In genomic region chr16:84494818-84495217, GRCm38 (mm10) we compare ENCODE assay signal across 27 mouse cellular contexts. TPM values are rescaled to one million over a fixed set of nuclear protein-coding genes. Genes with fewer than 3 reads are reported as not detected.
DNase-seq lines count a peak whose midpoint lies in the region; ATAC-seq and TF ChIP-seq lines count a peak whose summit lies in the region.
"Had no signal": no experiment of that assay in that cellular context is flagged by ENCODE, and none has a peak within 500 bp of the region (broad histone marks: within the 10 kb centered on the region; RNA-seq: fewer than 3 reads in every experiment).

No protein-coding gene starts in this region.

- no peak overlapping the region for H3K27ac ChIP-seq in forebrain, embryonic 14.5 days (ENCODE audit: low read depth, low read length)
- no peak overlapping the region for H3K27ac ChIP-seq in forebrain, embryonic 11.5 days (ENCODE audit: low read depth, low read length)
- H3K27ac ChIP-seq in hindbrain, embryonic 15.5 days (replicated peaks) = 0 out of 2 replicates have a peak overlapping the region, but pooled peaks have one; percentile 17
- H3K27ac ChIP-seq in hindbrain, embryonic 10.5 days = no peak overlapping the region
- peak overlapping the region; percentile 29; the same call in 1 of the 2 replicates for H3K27ac ChIP-seq in layer of hippocampus, adult 2 months
- H3K27ac ChIP-seq in midbrain, postnatal 0 days (ENCODE audit: low read depth, low read length) = no peak overlapping the region
- no peak overlapping the region for H3K27ac ChIP-seq in midbrain, embryonic 16.5 days (ENCODE audit: low read length)
- H3K27ac ChIP-seq: embryonic facial prominence, embryonic 13.5 days; heart, embryonic 10.5 days; intestine, embryonic 15.5 days; liver, embryonic 13.5 days; macrophage had no signal

- ATAC-seq in forebrain, embryonic 14.5 days = no peak
- ATAC-seq in forebrain, embryonic 11.5 days (replicated peaks; ENCODE audit: low FRiP score) = no peak
- ATAC-seq in hindbrain, embryonic 15.5 days (ENCODE audit: low FRiP score, low read depth) = no peak
- ATAC-seq in midbrain, postnatal 0 days (ENCODE audit: low FRiP score) = no peak
- no peak for ATAC-seq in midbrain, embryonic 16.5 days
- ATAC-seq: intestine, embryonic 15.5 days had no signal

- no peaks in the 10 kb centered on the region for H3K9me3 ChIP-seq in forebrain, embryonic 14.5 days (replicated peaks; ENCODE audit: control insufficient read depth, low read length)
- no peaks in the 10 kb centered on the region for H3K9me3 ChIP-seq in forebrain, embryonic 11.5 days (ENCODE audit: control insufficient read depth, low read length)
- H3K9me3 ChIP-seq in hindbrain, embryonic 15.5 days = no peaks in the 10 kb centered on the region
- no peaks in the 10 kb centered on the region for H3K9me3 ChIP-seq in hindbrain, embryonic 10.5 days
- H3K9me3 ChIP-seq in midbrain, postnatal 0 days (ENCODE audit: low read length) = no peaks in the 10 kb centered on the region
- no peaks in the 10 kb centered on the region for H3K9me3 ChIP-seq in midbrain, embryonic 16.5 days (replicated peaks; ENCODE audit: control insufficient read depth, low read length, poor library complexity, severe bottlenecking)
- H3K9me3 ChIP-seq: embryonic facial prominence, embryonic 13.5 days; heart, embryonic 10.5 days; intestine, embryonic 15.5 days; liver, embryonic 13.5 days had no signal

- WGBS in forebrain, embryonic 14.5 days = 70% methylated on average over 3 of the region's 3 CpGs
- 73% methylated on average over 3 of the region's 3 CpGs for WGBS in forebrain, embryonic 11.5 days
- WGBS in hindbrain, embryonic 15.5 days = 69% methylated on average over 3 of the region's 3 CpGs
- WGBS in hindbrain, embryonic 10.5 days = 86% methylated on average over 3 of the region's 3 CpGs
- 82% methylated on average over 3 of the region's 3 CpGs for WGBS in midbrain, postnatal 0 days
- 69% methylated on average over 3 of the region's 3 CpGs for WGBS in midbrain, embryonic 16.5 days

- H3K27me3 ChIP-seq in forebrain, embryonic 14.5 days (replicated peaks; ENCODE audit: control insufficient read depth, insufficient read depth, low read length) = no peaks in the 10 kb centered on the region
- H3K27me3 ChIP-seq in forebrain, embryonic 11.5 days (ENCODE audit: control insufficient read depth, insufficient read depth, low read length) = no peaks in the 10 kb centered on the region
- H3K27me3 ChIP-seq in hindbrain, embryonic 15.5 days = no peaks in the 10 kb centered on the region
- H3K27me3 ChIP-seq in hindbrain, embryonic 10.5 days (ENCODE audit: insufficient read depth, poor library complexity, severe bottlenecking) = no peaks in the 10 kb centered on the region
- H3K27me3 ChIP-seq in midbrain, postnatal 0 days (ENCODE audit: insufficient read depth, low read length) = no peaks in the 10 kb centered on the region
- no peaks in the 10 kb centered on the region for H3K27me3 ChIP-seq in midbrain, embryonic 16.5 days (ENCODE audit: control insufficient read depth, insufficient read depth, low read depth, low read length)
- H3K27me3 ChIP-seq: embryonic facial prominence, embryonic 13.5 days; intestine, embryonic 15.5 days; liver, embryonic 13.5 days had no signal

- no peaks in the 10 kb centered on the region for H3K36me3 ChIP-seq in forebrain, embryonic 14.5 days (ENCODE audit: control insufficient read depth, insufficient read depth, low read length)
- H3K36me3 ChIP-seq in forebrain, embryonic 11.5 days (ENCODE audit: control insufficient read depth, insufficient read depth, low read length) = no peaks in the 10 kb centered on the region
- H3K36me3 ChIP-seq in hindbrain, embryonic 15.5 days = no peaks in the 10 kb centered on the region
- H3K36me3 ChIP-seq in hindbrain, embryonic 10.5 days = no peaks in the 10 kb centered on the region
- H3K36me3 ChIP-seq in midbrain, postnatal 0 days (ENCODE audit: insufficient read depth, low read length) = no peaks in the 10 kb centered on the region
- no peaks in the 10 kb centered on the region for H3K36me3 ChIP-seq in midbrain, embryonic 16.5 days (ENCODE audit: control insufficient read depth, insufficient read depth, low read length)
- H3K36me3 ChIP-seq: embryonic facial prominence, embryonic 13.5 days; heart, embryonic 10.5 days; intestine, embryonic 15.5 days; liver, embryonic 13.5 days had no signal

- no peak overlapping the region for H3K9ac ChIP-seq in forebrain, embryonic 14.5 days (ENCODE audit: low read length)
- no peak overlapping the region for H3K9ac ChIP-seq in forebrain, embryonic 11.5 days (ENCODE audit: low read length)
- H3K9ac ChIP-seq in hindbrain, embryonic 15.5 days = no peak overlapping the region
- H3K9ac ChIP-seq in midbrain, postnatal 0 days (replicated peaks; ENCODE audit: low read length, poor library complexity, severe bottlenecking) = no peak overlapping the region
- H3K9ac ChIP-seq in midbrain, embryonic 16.5 days (ENCODE audit: low read depth, low read length) = no peak overlapping the region
- H3K9ac ChIP-seq: embryonic facial prominence, embryonic 13.5 days; intestine, embryonic 15.5 days; liver, embryonic 13.5 days had no signal

- peak overlapping the region; percentile 23; the same call in 1 of the 2 replicates for H3K4me2 ChIP-seq in forebrain, embryonic 14.5 days (ENCODE audit: low read length)
- no peak overlapping the region for H3K4me2 ChIP-seq in forebrain, embryonic 11.5 days (ENCODE audit: low read depth, low read length, severe bottlenecking)
- peak overlapping the region; percentile 26; the same call in 1 of the 2 replicates for H3K4me2 ChIP-seq in hindbrain, embryonic 15.5 days
- peak overlapping the region; percentile 6; the same call in 1 of the 2 replicates for H3K4me2 ChIP-seq in midbrain, postnatal 0 days (ENCODE audit: low read depth, low read length, poor library complexity, severe bottlenecking)
- no peak overlapping the region for H3K4me2 ChIP-seq in midbrain, embryonic 16.5 days (ENCODE audit: low read length)
- H3K4me2 ChIP-seq: embryonic facial prominence, embryonic 13.5 days; intestine, embryonic 15.5 days; liver, embryonic 13.5 days had no signal

- TF ChIP-seq CTCF in layer of hippocampus, adult 2 months (conservative IDR thresholded peaks at IDR 0.05) = no peak
- TF ChIP-seq CTCF in midbrain, postnatal 0 days (IDR thresholded peaks at IDR 0.05) = no peak

- no peak overlapping the region for H3K4me3 ChIP-seq in forebrain, embryonic 14.5 days (ENCODE audit: low read depth, low read length)
- H3K4me3 ChIP-seq in forebrain, embryonic 11.5 days (ENCODE audit: low read depth, low read length) = no peak overlapping the region
- H3K4me3 ChIP-seq in hindbrain, embryonic 15.5 days = no peak overlapping the region
- no peak overlapping the region for H3K4me3 ChIP-seq in hindbrain, embryonic 10.5 days
- H3K4me3 ChIP-seq in layer of hippocampus, adult 2 months = peak overlapping the region; percentile 42
- no peak overlapping the region for H3K4me3 ChIP-seq in midbrain, postnatal 0 days (ENCODE audit: low read depth, low read length)
- no peak overlapping the region for H3K4me3 ChIP-seq in midbrain, embryonic 16.5 days (ENCODE audit: low read depth, low read length)
- H3K4me3 ChIP-seq: embryonic facial prominence, embryonic 13.5 days; heart, embryonic 10.5 days; intestine, embryonic 15.5 days; liver, embryonic 13.5 days had no signal

- DNase-seq in forebrain, embryonic 14.5 days (ENCODE audit: low spot score) = no peak
- DNase-seq in forebrain, embryonic 11.5 days (ENCODE audit: low spot score) = no peak
- no peak for DNase-seq in hindbrain, embryonic 10.5 days (ENCODE audit: low spot score)
- DNase-seq in layer of hippocampus, adult 2 months (ENCODE audit: low spot score in 2 of 2) = no peak
- DNase-seq in layer of hippocampus, postnatal 10 days (ENCODE audit: low spot score in 2 of 2) = no peak
- DNase-seq in midbrain, postnatal 0 days (ENCODE audit: low spot score) = no peak
- DNase-seq: cerebellum, adult 8-10 months; cerebellum, postnatal 36 days; liver, embryonic 13.5 days; lung, adult 2 months; thymus, adult 18-20 months; thymus, postnatal 36 days had no signal

- H3K4me1 ChIP-seq in forebrain, embryonic 14.5 days (ENCODE audit: control insufficient read depth, insufficient read depth, low read length) = peaks cover 2% of the 10 kb centered on the region; the same call in 1 of the 2 replicates
- H3K4me1 ChIP-seq in forebrain, embryonic 11.5 days (replicated peaks; ENCODE audit: control insufficient read depth, insufficient read depth, low read length) = no peaks in the 10 kb centered on the region
- H3K4me1 ChIP-seq in hindbrain, embryonic 15.5 days (replicated peaks) = no peaks in the 10 kb centered on the region
- no peaks in the 10 kb centered on the region for H3K4me1 ChIP-seq in hindbrain, embryonic 10.5 days (replicated peaks)
- no peaks in the 10 kb centered on the region for H3K4me1 ChIP-seq in midbrain, postnatal 0 days (ENCODE audit: insufficient read depth, low read length)
- no peaks in the 10 kb centered on the region for H3K4me1 ChIP-seq in midbrain, embryonic 16.5 days (ENCODE audit: control insufficient read depth, insufficient read depth, low read length)
- H3K4me1 ChIP-seq: embryonic facial prominence, embryonic 13.5 days; heart, embryonic 10.5 days; intestine, embryonic 15.5 days; liver, embryonic 13.5 days had no signal

RNA-seq across cellular contexts. Expression of gene A730009L09Rik, which starts 20.1 kb away (rescaled TPM):
- polyA plus RNA-seq in forebrain, embryonic 14.5 days (2014; fragmentation: Nextera tagmentation; extraction: Ambion mirVana) = not detected in 2 replicates
- polyA plus RNA-seq in forebrain, embryonic 11.5 days (2014; fragmentation: Nextera tagmentation; extraction: Ambion mirVana) = not detected in 2 replicates
- 0.09 and 0.30 TPM in 2 replicates for polyA plus RNA-seq in hindbrain, embryonic 15.5 days (2015; fragmentation: Nextera tagmentation; extraction: Ambion mirVana)
- not detected in 2 replicates for polyA plus RNA-seq in hindbrain, embryonic 10.5 days (2016; fragmentation: Nextera tagmentation; extraction: Ambion mirVana)
- total RNA-seq in layer of hippocampus, adult 2 months (2021) = 1 to 10 TPM in 1 of 2 experiments, under 1 TPM in 1; 0.23 to 1.5 TPM
- 1 to 10 TPM; 1.5 to 2.6 TPM for total RNA-seq in layer of hippocampus, postnatal 10 days (2021)
- 0.19 and 0.60 TPM in 2 replicates for total RNA-seq in midbrain, postnatal 0 days (2014; rRNA removed)
- 0.14 and 0.15 TPM in 2 replicates for polyA plus RNA-seq in midbrain, postnatal 0 days (2015; fragmentation: Nextera tagmentation; extraction: Ambion mirVana)
- polyA plus RNA-seq in midbrain, embryonic 16.5 days (2015; fragmentation: Nextera tagmentation; extraction: Ambion mirVana) = 0.08 TPM in 1 of 2 replicates, not detected in the other
- total RNA-seq: adrenal gland, postnatal 14 days; gastrocnemius, adult 8-10 months; granulocyte monocyte progenitor cell, adult 5-6 weeks; heart, postnatal 4 days had no signal
- polyA plus RNA-seq: embryonic facial prominence, embryonic 13.5 days; heart, embryonic 10.5 days; heart, embryonic 16.5 days; intestine, embryonic 15.5 days; limb, embryonic 14.5 days; liver, embryonic 13.5 days; lung, adult 2 months; macrophage; neural tube, embryonic 14.5 days; small intestine, adult 2 months; stomach, embryonic 16.5 days had no signal

Comparison
In these comparisons a context has a peak if more than half of its experiments do, and no peak if none do; other contexts are left out.
1. H3K27ac ChIP-seq: peak in hindbrain, embryonic 15.5 days (single experiment) and layer of hippocampus, adult 2 months (single experiment); none in forebrain, embryonic 14.5 days (single experiment), forebrain, embryonic 11.5 days (single experiment), hindbrain, embryonic 10.5 days (single experiment), midbrain, postnatal 0 days (single experiment) and midbrain, embryonic 16.5 days (single experiment).
2. H3K4me2 ChIP-seq: peak in forebrain, embryonic 14.5 days (single experiment), hindbrain, embryonic 15.5 days (single experiment) and midbrain, postnatal 0 days (single experiment); none in forebrain, embryonic 11.5 days (single experiment) and midbrain, embryonic 16.5 days (single experiment).